Mouse (Mus musculus): ENCODE data around the gene Plekhg6.

The Plekhg6 gene

GRCm38 (mm10) chr6:125352811-125353210, 27.8 kb downstream of the Plekhg6 start:
- no peak for DNase-seq

- DNase-seq, result no peak
These were observed 28.6 kb downstream of the Plekhg6 start for GRCm38 (mm10) chr6:125352046-125352384.

GRCm38 (mm10) chr6:125351368-125352045, 29.1 kb downstream of the Plekhg6 start:
- DNase-seq, result peak; percentile 53

- no peak for DNase-seq
These were observed 29.6 kb downstream of the Plekhg6 start for GRCm38 (mm10) chr6:125350995-125351324.

GRCm38 (mm10) chr6:125350231-125350994, 30.2 kb downstream of the Plekhg6 start:
- DNase-seq, result no peak

GRCm38 (mm10) chr6:125349575-125350230, 30.9 kb downstream of the Plekhg6 start:
- DNase-seq, result peak; percentile 72

- no peak for DNase-seq
These were observed 31.6 kb downstream of the Plekhg6 start, which contains the start of gene Tnfrsf1a for GRCm38 (mm10) chr6:125348721-125349574. Gene Tnfrsf1a, plus strand, starts transcription at chr6:125349362.

- DNase-seq, result peak; percentile 52
These were observed 34.6 kb downstream of the Plekhg6 start for GRCm38 (mm10) chr6:125346029-125346428.

- DNase-seq, result no peak
These were observed 35.0 kb downstream of the Plekhg6 start for GRCm38 (mm10) chr6:125345625-125346024.

GRCm38 (mm10) chr6:125344866-125345265, 35.7 kb downstream of the Plekhg6 start:
- no peak for DNase-seq

GRCm38 (mm10) chr6:125344084-125344483, 36.5 kb downstream of the Plekhg6 start:
- peak; percentile 54 for DNase-seq

- DNase-seq, result no peak
These were observed 38.4 kb downstream of the Plekhg6 start for GRCm38 (mm10) chr6:125342198-125342597.

- no peak for DNase-seq
These were observed 40.3 kb downstream of the Plekhg6 start for GRCm38 (mm10) chr6:125340244-125340643.

- DNase-seq, result no peak
These were observed 41.6 kb downstream of the Plekhg6 start for GRCm38 (mm10) chr6:125338791-125339660.

- DNase-seq, result no peak
These were observed 46.2 kb downstream of the Plekhg6 start for GRCm38 (mm10) chr6:125334356-125334755.

GRCm38 (mm10) chr6:125333112-125333899, 47.3 kb downstream of the Plekhg6 start:
- no peak for DNase-seq

- DNase-seq, result peak; percentile 96
These were observed 49.8 kb downstream of the Plekhg6 start for GRCm38 (mm10) chr6:125330626-125331326.

GRCm38 (mm10) chr6:125328243-125328642, 52.4 kb downstream of the Plekhg6 start:
- DNase-seq, result peak; percentile 66

- no peak for DNase-seq
These were observed 55.3 kb downstream of the Plekhg6 start for GRCm38 (mm10) chr6:125325337-125325736.

GRCm38 (mm10) chr6:125323547-125323946, 57.0 kb downstream of the Plekhg6 start:
- no peak for DNase-seq
